Comparison of ENCODE assay signal across 18 mouse cellular contexts in the genomic region with DNA sequence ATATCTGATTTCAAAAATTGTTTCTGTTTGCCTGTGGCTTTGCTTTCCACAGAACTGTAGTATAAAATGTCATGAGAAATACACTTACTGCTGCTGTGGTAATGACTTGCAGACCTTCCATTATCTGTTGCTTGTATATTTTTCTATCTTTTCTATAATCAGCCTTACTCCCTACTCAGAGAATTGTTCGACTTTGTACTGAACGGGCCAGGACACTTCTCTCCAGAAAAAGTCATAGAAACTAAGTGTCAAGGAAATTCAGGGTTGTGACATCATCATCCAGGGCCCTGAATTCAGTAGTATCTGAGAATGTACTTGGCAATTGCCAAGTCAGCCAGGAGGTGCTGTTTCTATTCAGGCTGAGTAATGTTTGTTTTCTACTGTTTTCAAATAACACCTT.
"Had no signal": no experiment of that assay in that cellular context is flagged by ENCODE, and none has a peak within 500 bp of the region (broad histone marks: within the 10 kb centered on the region; RNA-seq: fewer than 3 reads in every experiment).

No protein-coding gene starts in this region.

- H3K4me1 ChIP-seq: limb, embryonic 12.5 days; limb, embryonic 15.5 days; liver, embryonic 13.5 days; midbrain, embryonic 12.5 days; midbrain, embryonic 15.5 days; neural tube, embryonic 12.5 days; neural tube, embryonic 15.5 days had no signal

- DNase-seq: kidney, adult 2 months; kidney, postnatal 14 days; kidney, postnatal 4 days; left cerebral cortex, postnatal 4 days; liver, embryonic 13.5 days; lung, adult 2 months; right cerebral cortex, adult 18-20 months; right cerebral cortex, postnatal 14 days; right cerebral cortex, postnatal 4 days; thymus, adult 18-20 months; thymus, postnatal 14 days had no signal

- H3K27me3 ChIP-seq: limb, embryonic 12.5 days; limb, embryonic 15.5 days; liver, embryonic 13.5 days; midbrain, embryonic 12.5 days; midbrain, embryonic 15.5 days; neural tube, embryonic 12.5 days; neural tube, embryonic 15.5 days had no signal

- H3K4me3 ChIP-seq: limb, embryonic 12.5 days; limb, embryonic 15.5 days; liver, embryonic 13.5 days; midbrain, embryonic 12.5 days; midbrain, embryonic 15.5 days; neural tube, embryonic 12.5 days; neural tube, embryonic 15.5 days had no signal

- H3K27ac ChIP-seq: limb, embryonic 12.5 days; limb, embryonic 15.5 days; liver, embryonic 13.5 days; macrophage; midbrain, embryonic 12.5 days; midbrain, embryonic 15.5 days; neural tube, embryonic 12.5 days; neural tube, embryonic 15.5 days had no signal

- H3K9ac ChIP-seq: limb, embryonic 12.5 days; limb, embryonic 15.5 days; liver, embryonic 13.5 days; midbrain, embryonic 12.5 days; midbrain, embryonic 15.5 days; neural tube, embryonic 12.5 days; neural tube, embryonic 15.5 days had no signal

- H3K36me3 ChIP-seq: limb, embryonic 12.5 days; limb, embryonic 15.5 days; liver, embryonic 13.5 days; midbrain, embryonic 12.5 days; midbrain, embryonic 15.5 days; neural tube, embryonic 12.5 days; neural tube, embryonic 15.5 days had no signal

- H3K4me2 ChIP-seq: limb, embryonic 12.5 days; limb, embryonic 15.5 days; liver, embryonic 13.5 days; midbrain, embryonic 12.5 days; midbrain, embryonic 15.5 days; neural tube, embryonic 12.5 days; neural tube, embryonic 15.5 days had no signal

- H3K9me3 ChIP-seq: limb, embryonic 15.5 days; liver, embryonic 13.5 days; neural tube, embryonic 15.5 days had no signal

- ATAC-seq: midbrain, embryonic 15.5 days had no signal
